Mouse (Mus musculus) embryonic fibroblast, embryonic 13.5 days (primary cell): ENCODE measurements around the gene Lmtk2.

Experiments used
- CTCF ChIP-seq: IDR thresholded peaks from 2 replicates; pipeline ENCODE4 v1.5.1; 2011; ENCODE audit warnings: mild to moderate bottlenecking, control low read depth, low read length, moderate library complexity, borderline replicate concordance; ENCODE audit not compliant: insufficient read depth
- POLR2A ChIP-seq: IDR thresholded peaks from 2 replicates; pipeline ENCODE4 v1.6.1; 2011; ENCODE audit warnings: low read depth, mild to moderate bottlenecking, control low read depth, low read length, moderate library complexity

DNA sequence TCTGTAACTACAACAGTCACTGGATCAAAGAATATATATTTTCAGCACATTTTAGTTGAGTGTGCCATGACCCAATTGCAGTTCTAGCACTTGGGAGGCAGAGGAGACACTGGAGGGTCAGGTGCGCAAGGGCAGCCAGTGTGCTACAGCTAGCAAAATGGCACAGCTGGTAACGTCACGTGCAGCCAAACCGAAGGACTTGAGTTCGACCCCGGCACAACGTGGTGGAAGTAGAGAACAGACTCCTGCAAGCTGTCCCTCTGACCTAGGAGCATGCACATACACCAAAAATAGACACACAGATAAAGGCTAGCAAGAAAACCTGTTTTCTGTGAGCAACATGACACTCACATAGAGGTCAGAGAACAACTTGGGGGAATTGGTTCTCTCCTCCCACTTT is 89.1 kb downstream of the Lmtk2 start:
- TF ChIP-seq POLR2A (no peak), CTCF (no peak)
